Comparison of ENCODE assay signal across 8 mouse cellular contexts in the genomic region with DNA sequence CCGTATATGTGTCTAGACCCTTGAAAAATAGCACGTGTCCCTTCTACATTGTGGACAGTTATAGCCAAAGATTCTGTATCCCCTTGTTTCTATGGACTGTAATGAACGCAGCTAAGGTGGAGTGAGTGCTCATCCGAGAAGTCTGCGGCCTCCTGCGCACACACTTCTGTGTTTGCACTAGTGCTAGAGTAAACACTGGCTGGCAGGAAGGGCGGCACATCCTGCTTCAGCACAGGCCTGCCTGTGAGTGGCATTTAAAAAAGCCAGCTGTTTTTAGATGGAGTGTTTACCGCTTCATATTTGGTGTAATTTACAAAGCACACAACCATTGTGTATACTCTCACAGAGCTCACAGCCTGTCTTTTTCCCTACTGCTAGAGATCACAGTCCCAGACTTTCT.
A peak's percentile ranks its signal among the peaks of the same experiment; 100 is the strongest.
DNase-seq lines count a peak whose midpoint lies in the region; ATAC-seq and TF ChIP-seq lines count a peak whose summit lies in the region.

No protein-coding gene starts in this region.

- no peak overlapping the region for H3K27ac ChIP-seq in heart, embryonic 10.5 days
- H3K27ac ChIP-seq in embryonic facial prominence, embryonic 10.5 days (replicated peaks): no peak overlapping the region
- H3K27ac ChIP-seq in kidney, postnatal 0 days: no peak overlapping the region; the same call in 1 of the 2 replicates

- H3K4me2 ChIP-seq in kidney, postnatal 0 days (ENCODE audit: low read length): 0 out of 2 replicates have a peak overlapping the region, but pooled peaks have one; percentile 7

- 55% methylated on average over 8 of the region's 8 CpGs for WGBS in heart, embryonic 10.5 days
- 67% methylated on average over 8 of the region's 8 CpGs for WGBS in embryonic facial prominence, embryonic 10.5 days
- whole genome bisulfite sequencing in kidney, postnatal 0 days: 20% methylated on average over 8 of the region's 8 CpGs

- H3K9me3 ChIP-seq in heart, embryonic 10.5 days: no peaks in the 10 kb centered on the region
- H3K9me3 ChIP-seq in embryonic facial prominence, embryonic 10.5 days: no peaks in the 10 kb centered on the region
- no peaks in the 10 kb centered on the region for H3K9me3 ChIP-seq in kidney, postnatal 0 days (replicated peaks; ENCODE audit: low read length)

- peaks cover 34% of the 10 kb centered on the region; the same call in 1 of the 2 replicates for H3K36me3 ChIP-seq in heart, embryonic 10.5 days
- no peaks in the 10 kb centered on the region for H3K36me3 ChIP-seq in embryonic facial prominence, embryonic 10.5 days (replicated peaks)
- H3K36me3 ChIP-seq in kidney, postnatal 0 days (ENCODE audit: insufficient read depth, low read length): no peaks in the 10 kb centered on the region

- no peaks in the 10 kb centered on the region for H3K27me3 ChIP-seq in heart, embryonic 10.5 days (ENCODE audit: insufficient read depth, poor library complexity, severe bottlenecking)
- H3K27me3 ChIP-seq in embryonic facial prominence, embryonic 10.5 days (replicated peaks; ENCODE audit: low read depth, poor library complexity, severe bottlenecking): no peaks in the 10 kb centered on the region
- H3K27me3 ChIP-seq in kidney, postnatal 0 days (ENCODE audit: insufficient read depth, low read length): no peaks in the 10 kb centered on the region

- no peak; the same call in 1 of the 2 replicates for ATAC-seq in kidney, postnatal 0 days (replicated peaks; ENCODE audit: low FRiP score, low read depth)

- DNase-seq in heart, adult 11 months: peak; percentile 94
- no peak for DNase-seq in heart, embryonic 10.5 days (ENCODE audit: low spot score)
- DNase-seq in embryonic facial prominence, embryonic 10.5 days (ENCODE audit: low spot score): peak; percentile 15
- DNase-seq in kidney, postnatal 0 days (ENCODE audit: low spot score): peak; percentile 46
- peak; percentile 79 for DNase-seq in lung, postnatal 36 days
- DNase-seq in layer of hippocampus, adult 9-10 months (ENCODE audit: low spot score): no peak
- no peak for DNase-seq in right cerebral cortex, adult 18-20 months
- no peak for DNase-seq in urinary bladder, postnatal 10 days (ENCODE audit: low spot score)

- no peak overlapping the region for H3K4me3 ChIP-seq in heart, embryonic 10.5 days
- no peak overlapping the region for H3K4me3 ChIP-seq in embryonic facial prominence, embryonic 10.5 days
- H3K4me3 ChIP-seq in kidney, postnatal 0 days (replicated peaks; ENCODE audit: low read depth, low read length): no peak overlapping the region

- no peak for TF ChIP-seq CTCF in kidney, postnatal 0 days (IDR thresholded peaks at IDR 0.05; ENCODE audit: low read depth)

- no peak overlapping the region for H3K9ac ChIP-seq in kidney, postnatal 0 days (ENCODE audit: low read depth, low read length)

- H3K4me1 ChIP-seq in heart, embryonic 10.5 days: no peaks in the 10 kb centered on the region
- peaks cover 4% of the 10 kb centered on the region; the same call in 1 of the 2 replicates for H3K4me1 ChIP-seq in embryonic facial prominence, embryonic 10.5 days
- H3K4me1 ChIP-seq in kidney, postnatal 0 days (replicated peaks; ENCODE audit: insufficient read depth, low read length): no peaks in the 10 kb centered on the region

Comparison
In these comparisons a context has a peak if more than half of its experiments do, and no peak if none do; other contexts are left out.
1. DNase-seq: peak in heart, adult 11 months (single experiment), embryonic facial prominence, embryonic 10.5 days (single experiment), kidney, postnatal 0 days (single experiment) and lung, postnatal 36 days (single experiment); none in heart, embryonic 10.5 days (single experiment), layer of hippocampus, adult 9-10 months (single experiment), right cerebral cortex, adult 18-20 months (single experiment) and urinary bladder, postnatal 10 days (single experiment).